Mouse (Mus musculus) stomach, embryonic 16.5 days (tissue): ENCODE data around the gene Epha1. TPM values are rescaled to one million over a fixed set of nuclear protein-coding genes. Genes with fewer than 3 reads are reported as not detected.

Experiments used
- ATAC-seq: fragments of 200-750 bp; cut with Nextera tagmentation; 2 replicates; pipeline ENCODE4 v1.8.0; 2017; ENCODE audit warnings: moderate number of reproducible peaks, moderate TSS enrichment; ENCODE audit not compliant: insufficient read depth, low FRiP score
- H3K27ac ChIP-seq: fragments of 300-500 bp; sonication (generic); 2 replicates; pipeline ENCODE4 v1.5.1; 2014; ENCODE audit warnings: low read length
- H3K27me3 ChIP-seq: fragments of 300-500 bp; sonication (generic); 2 replicates; pipeline ENCODE4 v1.6.1; 2014; ENCODE audit warnings: low read length, control low read depth, mixed read lengths; ENCODE audit not compliant: control insufficient read depth, insufficient read depth
- H3K36me3 ChIP-seq: fragments of 300-500 bp; sonication (generic); 2 replicates; pipeline ENCODE4 v1.6.1; 2014; ENCODE audit warnings: low read length; ENCODE audit not compliant: control insufficient read depth, insufficient read depth
- H3K4me1 ChIP-seq: fragments of 300-500 bp; sonication (generic); 2 replicates; pipeline ENCODE4 v1.6.1; 2014; ENCODE audit warnings: low read length, control low read depth, mixed read lengths; ENCODE audit not compliant: control insufficient read depth, insufficient read depth
- H3K4me2 ChIP-seq: fragments of 300-500 bp; sonication (generic); 2 replicates; pipeline ENCODE4 v1.6.1; 2014; ENCODE audit warnings: low read depth, low read length, mixed read lengths
- H3K4me3 ChIP-seq: fragments of 300-500 bp; sonication (generic); replicated peaks from 2 replicates; pipeline ENCODE4 v1.5.1; 2014; ENCODE audit warnings: mild to moderate bottlenecking, low read length
- H3K9ac ChIP-seq: fragments of 300-500 bp; sonication (generic); 2 replicates; pipeline ENCODE4 v1.6.1; 2014; ENCODE audit warnings: low read length
- H3K9me3 ChIP-seq: fragments of 300-500 bp; sonication (generic); replicated peaks from 2 replicates; pipeline ENCODE4 v1.6.1; 2016; ENCODE audit warnings: low read length, control low read depth; ENCODE audit not compliant: control insufficient read depth
- WGBS: fragments of 180-500 bp; shearing (Covaris S2); extraction: QIAGEN DNeasy Blood & Tissue Kit; methylation state at CpG from one replicate; pipeline ENCODE4 v1.1.7; 2014; 5-methylcytosine and 5-hydroxymethylcytosine counted together
- polyA plus RNA-seq: library from polyadenylated mRNA; unstranded; fragments of >200 nt; fragmentation: Nextera tagmentation; extraction: Ambion mirVana; gene quantifications from 2 replicates; pipeline ENCODE4 v1.2.1, GENCODE M21; 2015

The Epha1 gene
- polyA plus RNA-seq, 1 experiment from 2014 or later = 25.5 TPM

DNA sequence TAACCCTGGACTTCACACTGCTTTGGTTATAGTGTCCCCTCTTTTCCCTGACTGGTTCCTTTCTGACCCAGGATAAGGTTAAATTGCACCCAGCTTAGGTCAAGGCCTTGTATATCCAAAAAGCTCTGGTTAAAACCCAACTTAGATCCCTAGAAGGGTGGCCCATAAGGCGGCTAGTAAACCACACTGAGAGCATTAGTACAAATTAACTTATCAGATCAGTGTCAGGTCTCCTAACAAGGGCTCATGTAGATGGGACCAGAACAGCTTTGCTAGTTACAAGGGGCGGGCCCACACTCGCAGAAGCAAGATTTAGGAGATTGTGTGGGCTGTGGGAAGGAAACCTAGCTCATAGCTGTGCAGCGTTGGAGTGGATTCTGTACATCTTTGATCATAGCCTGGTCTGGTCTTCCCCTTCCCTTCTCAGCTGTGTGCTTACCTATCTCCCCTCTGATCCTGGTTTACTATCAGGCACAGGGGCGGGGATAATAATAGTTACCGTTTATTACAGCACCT lies 3.5 kb upstream of the Epha1 start:
- H3K36me3 ChIP-seq = no peaks in the 10 kb centered on the region
- no peak overlapping the region for H3K4me3 ChIP-seq
- no peak overlapping the region for H3K9ac ChIP-seq
- WGBS = 77% methylated on average over 6 of the region's 6 CpGs
- H3K27me3 ChIP-seq = no peaks in the 10 kb centered on the region
- ATAC-seq = no peak
- no peaks in the 10 kb centered on the region for H3K9me3 ChIP-seq
- peaks cover 22% of the 10 kb centered on the region for H3K4me1 ChIP-seq
- peak overlapping the region; percentile 31; the same call in 1 of the 2 replicates for H3K27ac ChIP-seq
- no peak overlapping the region for H3K4me2 ChIP-seq

DNA sequence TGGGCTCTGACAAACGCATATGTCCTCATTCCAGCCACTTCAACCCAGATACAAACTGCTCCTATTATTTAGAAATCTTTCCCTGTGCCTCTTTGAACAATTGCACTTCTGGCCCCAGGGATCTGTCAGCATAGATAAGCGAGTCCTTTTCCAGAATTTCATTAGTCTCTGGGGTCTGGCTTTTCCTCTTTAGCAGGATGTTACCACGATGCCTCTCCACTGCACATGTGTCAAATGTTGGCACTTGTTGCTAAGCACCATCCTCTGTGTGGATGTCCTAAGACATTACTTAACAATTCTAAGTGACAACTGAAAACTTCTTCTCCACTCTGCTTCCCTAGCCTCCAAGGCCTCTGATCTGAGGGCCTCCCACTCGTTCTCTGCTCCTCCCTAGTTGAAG lies 2.9 kb upstream of the Epha1 start:
- Histone ChIP-seq H3K27ac (peak overlapping the region; percentile 31; the same call in 1 of the 2 replicates), H3K4me1 (peaks cover 24% of the 10 kb centered on the region), H3K4me2 (no peak overlapping the region), H3K27me3 (no peaks in the 10 kb centered on the region), H3K9ac (no peak overlapping the region), H3K4me3 (no peak overlapping the region), H3K9me3 (no peaks in the 10 kb centered on the region), H3K36me3 (no peaks in the 10 kb centered on the region)
- WGBS = 40% methylated on average over 4 of the region's 4 CpGs
- no peak for ATAC-seq

DNA sequence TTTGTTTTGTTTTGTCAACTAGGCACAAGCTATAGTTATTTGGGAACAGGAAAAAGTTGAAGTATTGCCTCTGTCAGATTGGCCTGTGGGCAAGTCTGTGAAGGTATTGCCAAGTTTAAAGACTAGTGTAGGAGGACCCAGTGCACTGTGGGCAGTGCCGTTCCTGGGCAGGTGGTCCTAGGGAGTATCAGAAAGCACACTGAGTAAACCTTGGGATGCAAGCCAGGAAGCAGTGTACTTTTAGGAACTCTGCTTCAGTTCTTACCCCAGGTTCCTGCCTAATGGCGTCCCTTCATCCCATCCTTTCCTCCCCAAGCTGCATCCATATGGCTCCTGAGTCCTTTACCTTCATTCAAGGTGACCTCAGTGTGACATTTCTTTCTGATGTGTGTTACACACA lies 2.1 kb upstream of the Epha1 start:
- 76% methylated on average over 2 of the region's 2 CpGs for WGBS

DNA sequence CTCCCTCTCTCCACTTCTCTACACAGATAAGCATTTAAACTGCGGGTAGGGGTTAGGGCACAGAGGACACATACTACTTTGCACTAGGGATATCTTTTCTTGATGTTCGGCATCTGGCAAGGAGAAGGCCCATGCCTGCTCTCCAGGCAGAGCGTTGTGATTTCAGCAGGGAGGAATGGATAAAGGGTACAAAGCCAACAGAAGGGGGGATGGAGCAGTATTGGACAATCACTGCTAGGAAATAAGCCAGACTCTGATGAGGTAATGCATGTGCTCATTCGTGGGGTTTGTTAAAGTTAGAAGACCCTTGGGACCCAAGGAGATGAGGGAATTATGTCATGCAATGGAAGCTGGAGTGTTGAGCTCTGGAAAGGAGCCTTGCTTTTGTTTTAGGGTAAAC lies 1.6 kb upstream of the Epha1 start:
- H3K4me1 ChIP-seq = peaks cover 27% of the 10 kb centered on the region
- no peak overlapping the region for H3K9ac ChIP-seq
- WGBS = 65% methylated on average over 4 of the region's 4 CpGs
- ATAC-seq = no peak
- H3K4me3 ChIP-seq = no peak overlapping the region
- no peaks in the 10 kb centered on the region for H3K9me3 ChIP-seq
- H3K4me2 ChIP-seq = no peak overlapping the region
- H3K27me3 ChIP-seq = no peaks in the 10 kb centered on the region
- H3K27ac ChIP-seq = no peak overlapping the region
- H3K36me3 ChIP-seq = no peaks in the 10 kb centered on the region

More for the DNA sequence above, 2.1 kb upstream of the Epha1 start:
- Histone ChIP-seq H3K36me3 (no peaks in the 10 kb centered on the region), H3K4me3 (no peak overlapping the region), H3K27me3 (no peaks in the 10 kb centered on the region), H3K4me2 (no peak overlapping the region), H3K9ac (no peak overlapping the region), H3K4me1 (peaks cover 27% of the 10 kb centered on the region), H3K27ac (no peak overlapping the region), H3K9me3 (no peaks in the 10 kb centered on the region)
- ATAC-seq = no peak

DNA sequence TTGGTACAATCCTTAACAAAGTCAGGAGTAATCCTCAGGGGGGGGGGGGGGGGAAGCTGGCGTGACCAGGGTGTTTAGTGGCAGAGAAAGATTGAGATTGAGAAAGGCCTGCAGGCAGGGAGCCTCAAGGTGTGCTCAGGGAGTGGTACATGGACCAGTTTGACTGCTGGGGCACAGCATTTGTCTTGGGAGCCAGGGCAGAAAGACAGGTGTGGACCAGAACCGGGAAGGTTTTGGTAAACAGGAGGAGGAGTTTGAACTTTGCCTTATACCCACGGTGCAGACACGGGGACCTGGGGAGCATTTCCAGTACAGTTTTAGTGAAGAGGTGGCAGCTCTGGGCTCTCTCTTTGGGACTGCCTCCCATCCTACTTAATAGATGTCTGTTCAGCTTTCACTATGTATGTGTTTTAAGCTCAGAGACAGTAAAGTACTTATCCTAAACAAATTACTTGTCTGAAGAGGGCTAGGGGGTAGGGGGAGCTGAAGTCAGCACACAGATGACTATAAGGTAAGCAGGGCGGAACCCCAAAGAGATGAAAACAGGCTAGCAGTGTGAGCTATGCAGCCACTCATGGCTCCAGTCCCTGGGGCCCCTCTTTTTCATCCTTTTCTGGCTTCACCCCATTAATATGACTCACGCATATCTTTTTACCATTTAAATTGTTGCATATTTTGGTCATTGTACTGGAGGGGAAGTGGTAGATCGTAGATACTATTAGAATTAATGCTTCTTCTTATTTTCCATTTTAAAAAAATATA lies 782 bp upstream of the Epha1 start:
- Histone ChIP-seq H3K4me1 (peaks cover 27% of the 10 kb centered on the region), H3K27me3 (no peaks in the 10 kb centered on the region), H3K9ac (peak overlapping the region; percentile 58), H3K4me2 (peak overlapping the region; percentile 91), H3K27ac (peak overlapping the region; percentile 68; the same call in 1 of the 2 replicates), H3K4me3 (peak overlapping the region; percentile 69), H3K36me3 (no peaks in the 10 kb centered on the region), H3K9me3 (no peaks in the 10 kb centered on the region)
- WGBS = 36% methylated on average over 7 of the region's 7 CpGs
- peak; percentile 38; the same call in 1 of the 2 replicates for ATAC-seq

DNA sequence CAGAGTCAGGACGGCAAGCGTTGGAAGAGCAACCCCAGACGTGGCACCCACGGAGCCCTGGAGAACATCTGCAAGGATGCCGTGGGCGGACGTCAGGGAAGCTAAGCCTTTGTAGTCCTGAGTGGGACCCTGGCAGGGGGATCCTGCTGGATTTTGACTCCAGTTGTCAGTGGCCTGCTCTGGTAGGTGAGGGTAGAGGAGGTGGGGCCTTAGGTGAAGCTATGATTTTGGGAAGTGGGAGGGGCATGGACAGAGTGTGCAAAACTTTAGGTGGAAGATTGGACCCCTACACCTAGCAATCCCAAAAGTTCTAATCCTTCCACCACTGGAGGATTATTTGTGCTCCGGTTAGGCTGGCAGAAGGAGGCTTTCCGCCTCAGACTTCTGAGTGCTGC lies 650 bp downstream of the Epha1 start:
- Histone ChIP-seq H3K27me3 (no peaks in the 10 kb centered on the region), H3K9me3 (no peaks in the 10 kb centered on the region), H3K27ac (peak overlapping the region; percentile 74; the same call in 1 of the 2 replicates), H3K36me3 (no peaks in the 10 kb centered on the region), H3K9ac (peak overlapping the region; percentile 80), H3K4me1 (peaks cover 27% of the 10 kb centered on the region), H3K4me2 (peak overlapping the region; percentile 91), H3K4me3 (peak overlapping the region; percentile 69)
- peak; percentile 7; the same call in 1 of the 2 replicates for ATAC-seq
- 30% methylated on average over 9 of the region's 9 CpGs for WGBS

DNA sequence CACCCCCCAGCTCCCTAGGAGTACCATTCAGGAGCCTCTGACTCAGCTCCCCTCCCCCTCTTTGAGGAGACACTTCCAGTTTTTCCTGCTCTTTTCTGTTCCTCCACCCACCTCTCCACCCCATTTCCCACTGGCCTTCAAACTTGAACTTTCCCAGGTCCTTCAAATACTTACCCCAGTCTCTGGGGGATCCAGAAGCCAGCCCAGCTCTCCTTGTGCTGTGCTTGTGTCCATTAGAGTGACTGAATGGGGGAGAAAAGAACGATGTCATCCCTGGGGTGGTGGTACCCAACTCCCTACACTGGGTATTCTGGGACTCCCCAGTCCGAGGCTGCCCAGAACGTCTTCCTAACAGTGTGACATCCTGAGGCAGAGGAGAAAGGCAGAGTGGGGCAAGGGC lies 1.1 kb downstream of the Epha1 start:
- Histone ChIP-seq H3K4me1 (peaks cover 27% of the 10 kb centered on the region), H3K4me3 (peak overlapping the region; percentile 69), H3K9ac (peak overlapping the region; percentile 80), H3K27me3 (no peaks in the 10 kb centered on the region), H3K4me2 (peak overlapping the region; percentile 91), H3K36me3 (no peaks in the 10 kb centered on the region), H3K27ac (peak overlapping the region; percentile 53; the same call in 1 of the 2 replicates), H3K9me3 (no peaks in the 10 kb centered on the region)
- peak; percentile 9; the same call in 1 of the 2 replicates for ATAC-seq
- 22% methylated on average over 3 of the region's 3 CpGs for WGBS

DNA sequence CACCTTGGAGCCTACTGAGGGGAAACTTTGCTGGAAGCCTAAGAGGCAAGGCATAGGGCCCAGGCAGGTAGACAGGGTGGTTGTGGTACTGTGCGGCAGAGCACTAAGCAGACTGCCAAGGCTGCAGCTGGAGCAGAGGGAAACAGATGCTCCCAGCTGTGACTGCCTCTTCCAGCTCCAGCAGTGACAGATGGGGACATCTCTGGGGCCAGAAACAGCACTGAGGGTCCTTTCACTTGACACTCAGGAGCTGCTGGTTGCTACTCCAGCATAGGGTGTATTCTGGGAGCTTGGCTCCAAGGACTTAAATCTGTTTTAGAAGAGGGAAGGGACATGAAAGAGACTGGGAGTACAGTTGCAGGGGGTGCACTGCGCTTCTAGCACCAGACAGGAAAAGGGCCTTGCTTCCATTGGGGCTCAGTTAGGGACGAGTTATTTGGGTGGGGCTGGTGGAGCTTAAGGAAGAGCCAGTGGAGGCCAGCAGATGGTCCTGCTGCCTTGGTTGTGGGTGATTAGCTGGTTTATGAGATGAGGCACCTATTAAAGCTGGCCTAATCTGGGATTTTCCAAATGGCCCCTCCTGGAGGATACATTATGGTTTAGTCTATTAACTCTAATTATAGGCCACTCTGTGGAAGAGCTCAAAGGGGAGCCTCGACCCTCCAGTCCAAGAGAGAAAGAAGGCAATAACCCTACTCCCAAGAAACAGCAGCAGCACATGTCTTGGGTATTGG lies 2.3 kb downstream of the Epha1 start:
- no peak for ATAC-seq
- H3K4me1 ChIP-seq = peaks cover 27% of the 10 kb centered on the region
- no peak overlapping the region for H3K4me3 ChIP-seq
- no peak overlapping the region for H3K4me2 ChIP-seq
- H3K9me3 ChIP-seq = no peaks in the 10 kb centered on the region
- H3K36me3 ChIP-seq = no peaks in the 10 kb centered on the region
- H3K27ac ChIP-seq = peak overlapping the region; percentile 17; the same call in 1 of the 2 replicates
- H3K9ac ChIP-seq = no peak overlapping the region
- no peaks in the 10 kb centered on the region for H3K27me3 ChIP-seq
- 56% methylated on average over 4 of the region's 4 CpGs for WGBS

DNA sequence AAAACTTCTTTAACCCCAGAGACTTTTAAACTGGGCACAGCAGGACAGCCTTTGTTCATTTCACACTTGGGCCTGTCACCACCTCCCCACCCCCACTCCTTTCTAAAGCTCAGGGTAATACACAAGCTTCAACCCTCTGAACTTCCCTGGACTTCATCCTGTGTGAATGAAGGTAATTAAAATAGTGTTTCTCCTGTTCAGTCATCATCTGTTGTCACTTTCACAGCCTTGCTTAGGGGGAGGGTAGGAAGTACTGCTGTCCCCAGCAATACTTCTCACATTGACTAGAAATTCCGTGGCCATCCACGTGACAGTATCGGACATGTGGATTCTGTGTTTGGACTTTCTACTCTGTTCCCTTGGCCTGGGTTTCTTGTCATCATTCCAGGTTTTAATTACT lies 3.2 kb downstream of the Epha1 start:
- no peaks in the 10 kb centered on the region for H3K9me3 ChIP-seq
- ATAC-seq = no peak
- H3K27me3 ChIP-seq = no peaks in the 10 kb centered on the region
- WGBS = 31% methylated on average over 3 of the region's 3 CpGs
- no peak overlapping the region for H3K4me2 ChIP-seq
- peaks cover 27% of the 10 kb centered on the region for H3K4me1 ChIP-seq
- H3K4me3 ChIP-seq = no peak overlapping the region
- no peak overlapping the region for H3K27ac ChIP-seq
- no peaks in the 10 kb centered on the region for H3K36me3 ChIP-seq
- no peak overlapping the region for H3K9ac ChIP-seq
